Mouse (Mus musculus) megakaryocyte-erythroid progenitor cell, adult 5-6 weeks (primary cell): ENCODE data around the gene Chrm5. TPM values are rescaled to one million over a fixed set of nuclear protein-coding genes. Genes with fewer than 3 reads are reported as not detected.

Source experiments
- ATAC-seq: replicated peaks from 2 replicates; pipeline ENCODE4 v1.8.0; 2016; ENCODE audit warnings: mild to moderate bottlenecking, inconsistent platforms; ENCODE audit not compliant: severe bottlenecking, poor library complexity, low FRiP score, low TSS enrichment
- total RNA-seq, 2 experiments: library from RNA; stranded (forward) in 1 of 2; stranded (reverse) in 1 of 2; fragments of 200-1000, 215-1000 nt in 1 of 2; fragments of >200 nt in 1 of 2; fragmentation: Nextera tagmentation in 1 of 2; gene quantifications; 2 replicates each; pipeline ENCODE4 v1.2.3; 2014 to 2017

Chrm5 gene
- total RNA-seq (2014; fragmentation: Nextera tagmentation) (not detected in 2 replicates), total RNA-seq (2017) (not detected in 2 replicates)

- ATAC-seq, result no peak
Observed at GRCm38 (mm10) chr2:112480669-112481068, at the start of gene Chrm5. TSS of gene Chrm5 (minus strand) at chr2:112480769.

- ATAC-seq, result no peak
Observed at GRCm38 (mm10) chr2:112526933-112527332, 46.4 kb upstream of the Chrm5 start.

GRCm38 (mm10) chr2:112520526-112521482, 40.2 kb upstream of the Chrm5 start:
- ATAC-seq, result peak; percentile 84

DNA sequence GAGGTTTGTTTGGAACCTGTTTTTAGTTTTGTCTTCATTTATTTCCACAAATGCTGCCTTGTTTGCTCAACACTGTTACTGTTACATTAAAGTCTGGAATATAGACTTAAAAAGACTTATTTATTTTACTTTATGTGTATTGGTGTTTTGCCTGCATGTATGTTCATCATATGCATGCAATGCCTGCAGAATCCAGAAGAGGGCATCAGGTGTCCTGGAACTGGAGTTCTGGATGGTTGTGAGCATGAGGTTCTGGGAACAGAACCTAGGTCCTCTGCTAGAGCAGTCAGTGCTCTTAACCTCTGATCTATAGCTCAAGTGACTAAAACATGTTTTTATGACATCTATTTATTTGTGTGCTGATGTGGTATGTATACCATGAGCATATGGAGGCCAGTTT, 38.0 kb upstream of the Chrm5 start:
- ATAC-seq, result no peak

DNA sequence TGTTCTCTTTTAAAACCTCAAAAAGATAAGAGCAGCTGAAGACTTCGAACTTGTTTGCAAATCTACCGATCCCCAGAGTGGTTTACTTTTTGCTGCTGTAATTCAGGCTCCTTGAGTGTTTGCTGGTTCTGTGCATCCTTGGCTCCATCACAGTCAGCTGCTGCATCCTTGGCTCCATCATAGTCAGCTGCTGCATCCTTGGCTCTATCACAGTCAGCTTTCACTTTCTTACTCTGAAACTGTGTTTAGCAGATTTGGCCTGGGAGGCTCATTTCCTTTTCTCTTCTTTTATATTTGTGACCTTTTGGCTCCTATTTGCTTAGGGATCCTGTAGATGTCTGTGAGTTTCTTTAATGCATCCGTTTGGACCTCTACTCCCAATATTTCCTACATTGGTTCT, 36.6 kb upstream of the Chrm5 start:
- ATAC-seq, result no peak

DNA sequence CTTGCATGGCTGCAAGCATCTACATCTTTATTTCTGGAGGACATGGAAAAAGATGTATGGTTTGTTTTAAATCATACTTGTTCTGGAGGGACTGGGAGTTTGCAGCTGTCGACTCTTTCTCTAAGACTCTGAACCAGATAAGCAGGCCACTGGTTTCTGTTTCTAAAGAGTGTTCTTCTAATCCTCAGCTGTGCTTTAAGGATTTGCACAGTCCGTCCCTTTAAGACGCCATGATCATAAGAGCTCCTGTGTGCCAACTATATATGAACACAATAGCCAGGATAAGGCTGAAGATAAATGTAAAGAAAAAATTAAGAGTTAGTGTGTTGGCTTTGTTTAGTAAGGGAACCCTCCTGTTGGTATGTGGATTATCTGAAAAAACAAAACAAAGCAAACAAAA, 36.2 kb upstream of the Chrm5 start:
- ATAC-seq, result no peak

- peak; percentile 57; the same call in 1 of the 2 replicates for ATAC-seq
Observed at GRCm38 (mm10) chr2:112513036-112513435, 32.5 kb upstream of the Chrm5 start.

DNA sequence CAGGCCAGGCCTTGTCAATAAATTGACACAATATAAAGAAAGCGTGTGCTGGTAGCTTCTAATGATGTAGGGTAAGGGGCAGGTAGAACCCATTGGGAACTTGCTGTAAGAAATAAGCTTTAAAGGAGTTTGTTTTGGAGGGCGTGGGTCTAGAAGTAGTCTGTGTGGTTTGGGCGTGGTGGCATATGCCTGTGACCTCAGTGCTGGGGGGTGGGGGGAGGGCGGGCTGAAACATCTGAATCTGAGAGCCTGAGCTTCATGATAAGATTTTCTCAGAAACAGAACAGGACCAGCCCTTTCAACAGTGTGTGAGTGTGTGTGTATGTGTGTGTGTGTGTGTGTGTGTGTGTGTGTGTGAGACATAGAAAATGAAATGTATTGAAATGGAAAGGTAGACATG, 29.6 kb upstream of the Chrm5 start:
- ATAC-seq, result peak; percentile 96

DNA sequence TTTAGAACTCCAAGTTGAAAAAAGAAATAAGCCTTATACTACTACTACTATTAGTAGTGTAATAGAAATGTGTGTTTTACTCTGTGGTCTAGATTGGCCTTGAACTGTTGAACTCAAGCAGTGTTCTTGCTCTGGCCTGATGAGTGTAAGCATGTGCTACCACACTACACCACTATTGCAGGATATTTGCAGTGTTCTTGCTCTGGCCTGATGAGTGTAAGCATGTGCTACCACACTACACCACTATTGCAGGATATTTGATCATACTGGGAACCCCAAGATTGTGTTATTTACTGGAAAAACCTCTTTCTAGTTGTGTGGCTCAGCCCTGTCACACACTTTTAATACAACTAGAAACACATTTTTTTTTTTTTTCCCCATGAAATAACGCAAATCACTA, 26.9 kb upstream of the Chrm5 start:
- peak; percentile 65 for ATAC-seq

GRCm38 (mm10) chr2:112506841-112507435, 26.4 kb upstream of the Chrm5 start:
- ATAC-seq, result no peak

DNA sequence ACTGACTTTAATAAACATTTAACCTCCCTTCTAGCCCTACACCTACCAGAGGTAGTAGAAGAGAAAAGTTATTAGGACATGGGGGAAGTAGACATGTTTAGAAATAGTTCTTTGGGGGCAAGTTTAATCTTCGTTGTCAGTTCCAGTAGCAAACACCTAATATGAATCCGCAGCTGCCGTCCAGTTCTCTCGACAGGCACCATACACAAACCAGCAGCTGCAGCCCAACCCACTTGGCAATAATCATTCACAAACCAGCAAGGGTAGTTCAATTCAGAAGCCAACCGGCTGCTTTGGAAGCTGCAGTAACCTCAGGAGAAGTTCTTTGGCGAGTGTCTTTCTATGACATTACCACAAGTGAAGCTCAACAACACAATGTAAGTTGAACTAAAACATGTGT, 23.4 kb upstream of the Chrm5 start:
- ATAC-seq, result no peak

GRCm38 (mm10) chr2:112501209-112501608, 20.6 kb upstream of the Chrm5 start:
- peak; percentile 99 for ATAC-seq

DNA sequence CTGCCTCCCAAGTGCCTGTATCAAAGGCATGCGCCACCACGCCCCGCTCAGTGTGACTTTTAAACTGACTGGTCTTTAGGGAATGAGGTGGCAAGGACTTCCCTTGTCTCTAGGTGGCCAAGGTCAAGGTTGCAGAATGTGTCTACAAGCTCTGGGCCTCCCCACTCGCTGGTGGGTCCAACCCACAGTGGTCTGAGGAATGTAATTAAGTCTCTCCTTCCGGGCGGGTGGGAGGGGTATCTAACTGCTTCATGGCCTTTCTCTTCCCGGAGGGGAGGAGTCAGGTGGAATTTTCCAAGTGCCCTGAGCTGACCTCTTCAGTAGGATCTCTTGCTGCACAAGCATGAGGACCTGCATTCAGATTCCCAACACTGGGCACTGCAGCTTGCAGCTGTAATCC, 17.3 kb upstream of the Chrm5 start:
- ATAC-seq, result no peak

DNA sequence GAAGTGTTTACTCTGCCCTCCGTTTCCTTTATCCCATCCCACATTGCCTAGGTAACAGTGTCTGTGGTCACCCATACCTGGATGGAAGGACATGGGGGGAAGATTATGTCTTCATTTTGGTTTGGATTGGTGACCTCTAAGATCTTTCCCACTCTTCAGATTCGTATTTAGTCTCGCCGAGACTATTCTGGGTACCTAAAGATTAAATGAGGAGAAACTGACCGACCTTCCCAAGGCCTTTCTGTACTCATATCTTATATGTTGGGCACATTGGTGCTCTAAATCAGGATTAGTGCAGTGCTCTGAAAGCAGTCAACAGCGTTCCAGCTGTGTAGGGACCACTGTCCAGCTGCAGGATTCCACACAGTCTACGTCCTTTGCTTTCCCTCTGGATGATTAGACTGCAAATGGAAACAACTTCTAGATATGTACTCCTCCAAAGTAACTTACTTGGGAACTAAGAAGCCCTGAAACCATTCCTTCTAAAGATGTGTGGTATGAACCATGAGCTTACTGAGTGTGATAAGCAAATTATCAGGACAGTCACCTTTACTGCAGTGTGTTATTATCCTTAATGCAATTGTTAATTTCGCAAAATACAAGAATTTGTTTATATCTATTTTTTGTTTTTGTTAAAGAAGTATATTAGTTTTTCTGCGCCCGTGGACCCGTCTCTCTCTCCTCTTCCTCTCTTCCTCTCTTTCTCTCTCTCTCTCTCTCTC, 13.1 kb upstream of the Chrm5 start:
- ATAC-seq, result peak; percentile 49

DNA sequence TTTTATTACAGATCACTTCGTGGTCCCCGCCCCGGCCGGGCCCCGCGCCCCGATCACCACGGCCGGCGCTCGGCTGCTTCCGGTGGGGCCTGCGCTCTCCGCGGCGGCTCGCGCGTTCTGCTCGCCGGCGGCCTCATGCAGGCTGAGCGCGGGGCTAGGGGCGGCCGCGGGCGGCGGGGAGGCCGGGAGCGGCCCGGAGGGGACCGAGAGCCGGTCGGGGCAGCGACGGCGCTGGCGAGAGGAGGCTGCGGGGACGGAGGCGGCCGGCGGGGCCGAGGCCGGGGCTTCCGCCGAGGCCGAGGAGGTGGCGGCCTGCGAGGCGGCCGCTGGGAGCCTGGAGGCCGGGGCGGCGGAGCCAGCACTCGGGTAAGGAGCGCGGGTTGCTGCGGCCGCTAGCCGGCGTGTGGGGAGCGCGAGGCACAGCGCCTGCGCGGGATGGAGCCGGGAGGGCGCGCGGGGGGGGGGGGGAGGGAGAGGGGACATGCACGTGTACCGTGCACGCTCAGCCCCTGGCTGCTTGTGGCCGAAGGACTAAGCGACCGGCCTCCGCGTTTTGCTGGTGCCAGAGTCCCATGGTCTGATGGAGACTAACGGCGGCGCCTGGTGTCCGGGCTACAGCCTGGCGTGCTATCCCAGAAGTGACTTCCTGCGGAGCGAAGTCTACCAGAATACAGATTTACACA, 12.4 kb upstream of the Chrm5 start, which contains the start of gene Aven:
Gene Aven, plus strand, starts transcription at position 109 of the 683 bp plus-strand sequence.
- ATAC-seq, result peak; percentile 65

DNA sequence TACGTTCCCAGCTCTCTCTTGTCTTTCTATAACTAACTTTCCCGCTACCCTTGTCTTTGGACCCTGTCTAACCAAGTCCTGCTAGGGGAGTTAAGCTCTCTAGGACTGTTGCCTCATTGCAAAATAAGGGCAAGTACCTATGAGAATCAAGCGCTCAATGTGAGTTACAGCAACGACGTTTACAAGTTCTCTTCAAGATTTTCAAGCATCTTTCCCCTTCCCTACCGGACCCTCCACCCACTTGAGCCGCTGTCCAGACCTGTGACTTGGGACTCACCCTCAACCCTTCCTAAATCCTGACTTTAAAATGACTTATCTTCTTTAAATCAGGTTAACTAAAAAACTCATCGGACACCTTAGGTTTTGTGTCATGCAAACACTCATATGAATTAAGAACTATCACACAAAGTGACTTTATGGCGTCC, 11.9 kb upstream of the Chrm5 start:
- no peak for ATAC-seq

DNA sequence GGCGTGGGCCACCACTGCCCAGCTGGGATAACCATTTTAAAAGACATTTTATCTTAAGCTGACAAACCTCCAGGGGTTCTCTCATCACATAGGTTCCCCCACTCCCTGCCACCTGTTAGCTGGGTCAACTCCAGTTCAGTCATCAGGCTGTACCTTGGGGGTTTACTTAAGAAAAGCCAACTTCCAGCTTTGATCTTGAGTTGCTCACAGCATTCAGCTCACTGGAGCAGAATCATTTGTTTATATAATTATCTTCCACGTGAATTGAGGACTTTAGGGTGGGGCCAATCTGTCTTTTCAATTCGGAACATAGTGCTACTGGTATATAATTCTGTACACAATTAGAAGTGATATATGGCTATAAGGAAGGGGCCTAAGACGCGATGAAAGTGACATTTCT, 11.1 kb upstream of the Chrm5 start:
- ATAC-seq, result 0 out of 2 replicates have a peak, but pooled peaks have one; percentile 7

GRCm38 (mm10) chr2:112490483-112491196, 10.1 kb upstream of the Chrm5 start:
- no peak for ATAC-seq

- no peak for ATAC-seq
Observed at GRCm38 (mm10) chr2:112484886-112485285, 4.3 kb upstream of the Chrm5 start.
